Mouse (Mus musculus): ENCODE measurements around the gene Ssbp1. TPM values are rescaled to one million over a fixed set of nuclear protein-coding genes. Genes with fewer than 3 reads are reported as not detected.

The Ssbp1 gene
- polyA plus RNA-seq, 2 experiments from 2014 or later, result 109 to 114 TPM

DNA sequence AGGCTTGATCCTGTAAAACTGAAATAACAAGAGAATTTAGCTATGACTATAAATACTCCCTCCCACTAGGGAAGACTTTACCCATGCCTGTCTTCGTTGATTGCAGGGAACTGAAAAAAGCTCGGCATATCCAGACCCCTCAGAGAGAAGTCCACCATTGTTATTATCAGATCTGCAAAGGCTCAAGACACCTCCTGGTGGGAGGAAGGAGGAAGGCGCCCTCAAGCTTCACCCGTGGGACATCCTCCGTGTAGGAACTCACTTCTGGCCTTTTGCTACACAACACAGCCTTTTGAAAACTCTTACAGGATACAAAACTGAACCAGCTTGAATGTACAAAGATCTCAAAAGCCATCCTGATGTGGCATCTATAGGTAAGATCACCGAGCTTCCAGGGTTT, 5.4 kb upstream of the Ssbp1 start:
- no peak for ATAC-seq

DNA sequence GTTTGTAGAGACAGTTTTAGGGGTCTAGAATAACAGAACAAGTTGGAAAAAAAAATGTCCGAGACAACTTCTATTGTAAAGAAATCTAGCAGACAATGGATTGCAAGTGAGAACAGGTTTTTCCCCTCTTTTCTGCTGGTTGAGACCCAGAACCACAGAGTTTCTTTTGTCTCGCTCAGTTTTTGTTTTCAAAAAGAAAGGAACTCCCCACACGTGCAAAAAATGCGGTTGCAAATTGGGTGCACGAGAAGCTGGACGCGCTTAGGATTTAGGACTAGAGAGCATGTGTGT, 513 bp downstream of the Ssbp1 start:
- ATAC-seq, result no peak

DNA sequence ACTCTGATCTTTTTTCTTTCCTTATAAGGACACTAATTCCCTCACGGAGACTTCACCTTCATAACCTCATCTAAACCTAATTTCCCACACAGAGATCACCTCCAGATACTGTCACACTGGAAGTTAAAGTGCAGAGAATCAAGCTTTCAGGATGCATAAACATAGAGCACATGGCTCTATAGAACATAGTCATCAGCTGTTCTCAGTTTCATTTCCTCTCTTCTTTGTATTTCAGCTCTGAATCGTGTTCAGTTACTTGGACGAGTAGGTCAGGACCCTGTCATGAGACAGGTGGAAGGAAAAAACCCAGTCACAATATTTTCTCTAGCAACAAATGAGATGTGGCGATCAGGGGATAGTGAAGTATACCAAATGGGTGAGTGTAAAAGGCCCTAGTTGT, 5.0 kb downstream of the Ssbp1 start:
- ATAC-seq, result no peak

DNA sequence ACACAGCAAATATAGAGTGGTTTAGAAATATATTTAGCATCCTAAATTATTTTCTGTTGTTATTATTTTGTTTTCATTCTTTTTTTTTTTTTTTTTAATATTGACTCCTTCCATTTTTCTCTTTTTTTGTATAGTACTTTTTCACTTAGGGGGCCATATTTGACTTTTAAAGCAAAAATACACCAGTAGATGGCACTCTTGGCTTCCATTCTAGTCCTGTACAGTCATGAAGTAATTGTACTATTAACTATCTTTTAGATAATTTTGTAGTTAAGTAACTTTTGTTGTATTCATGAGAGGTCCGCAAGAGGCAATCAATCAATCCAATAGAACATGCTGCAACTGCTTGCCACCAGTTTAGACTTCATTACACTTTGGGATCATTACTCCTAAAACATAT, 8.6 kb downstream of the Ssbp1 start:
- ATAC-seq, result no peak

DNA sequence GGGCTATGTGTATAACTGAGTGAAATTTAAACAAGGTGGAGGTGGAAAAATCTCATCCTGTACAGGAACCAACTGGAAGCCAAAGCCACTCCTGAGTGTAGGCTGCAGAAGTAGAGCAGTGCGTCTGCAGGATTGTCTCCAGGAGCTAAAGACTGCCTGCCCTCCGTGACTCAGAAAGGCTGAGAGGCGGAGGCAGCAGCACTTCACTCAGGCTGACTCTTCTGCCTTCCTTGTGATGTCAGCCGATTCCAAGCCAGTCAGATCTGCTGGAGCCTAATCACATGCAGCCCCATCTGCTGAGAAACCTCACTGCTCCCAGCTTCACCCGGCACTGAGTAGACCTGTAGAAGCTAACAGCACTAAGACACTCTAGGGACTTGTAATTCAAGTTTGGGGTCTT, 11.2 kb downstream of the Ssbp1 start:
- no peak for ATAC-seq

DNA sequence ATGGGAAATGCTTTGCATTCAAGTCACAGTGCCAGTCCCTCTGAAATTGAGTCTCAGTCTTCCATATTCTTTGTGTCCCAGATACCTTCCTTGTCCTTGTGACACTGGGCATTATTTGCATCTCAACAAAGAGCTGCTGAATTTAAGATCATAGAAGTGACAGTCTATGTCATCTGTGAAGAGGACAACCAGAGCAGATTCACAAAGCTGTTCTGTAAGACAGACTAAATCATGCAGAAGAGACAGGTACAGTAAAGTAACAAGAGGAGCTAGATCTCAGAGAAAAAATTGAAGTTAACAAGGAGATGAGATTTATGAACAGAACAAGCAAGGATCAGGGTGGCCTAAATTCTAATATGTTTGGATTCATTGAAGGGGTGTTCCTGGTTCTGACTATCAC, 19.8 kb downstream of the Ssbp1 start, which contains the start of gene Tas2r137:
Gene Tas2r137, plus strand, starts transcription at position 301 of the 400 bp plus-strand sequence.
- ATAC-seq, result no peak

DNA sequence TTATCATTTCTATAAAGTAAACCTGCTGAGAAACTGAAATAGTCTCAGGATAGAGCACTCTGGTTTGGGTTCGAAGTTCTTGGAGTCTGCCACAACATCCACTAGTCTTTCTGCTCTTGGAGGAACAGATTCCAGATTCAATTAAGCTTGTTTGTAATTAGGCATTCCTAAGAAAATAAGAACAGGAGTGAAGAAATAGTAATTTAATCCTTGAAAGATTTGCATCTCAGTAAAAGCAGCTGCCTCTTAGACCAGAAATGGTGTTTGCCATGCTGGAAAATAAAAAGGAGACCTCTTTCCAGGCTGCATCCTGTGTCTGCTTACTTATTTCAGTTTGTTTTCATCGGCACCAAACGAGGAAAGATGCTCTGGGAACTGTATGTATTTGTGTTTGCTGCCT, 22.1 kb downstream of the Ssbp1 start, which contains the start of gene Tas2r108:
Gene Tas2r108, plus strand, starts transcription at position 301 of the 400 bp plus-strand sequence.
- no peak for ATAC-seq

DNA sequence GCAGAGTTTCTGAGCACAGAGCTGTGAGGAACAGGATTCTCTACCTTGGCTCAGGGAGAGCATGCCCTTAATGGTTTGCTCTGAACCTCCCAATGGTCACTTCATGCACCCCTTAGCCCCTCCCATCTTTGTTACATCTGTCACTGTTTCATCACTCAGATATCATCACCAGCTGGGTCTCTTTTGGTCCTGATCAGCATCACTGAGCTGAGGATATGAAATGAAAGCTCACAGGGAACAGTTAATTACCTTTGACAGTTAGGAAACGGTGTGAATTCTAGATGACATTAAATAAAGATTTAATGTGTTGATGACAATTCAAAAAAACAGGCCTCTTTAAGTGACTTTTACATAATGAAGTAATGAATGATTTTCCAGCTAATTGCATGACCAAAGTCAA, 48.3 kb downstream of the Ssbp1 start, which contains the start of gene Prss37:
Gene Prss37, minus strand, starts transcription at position 101 of the 400 bp plus-strand sequence.
- ATAC-seq, result no peak

Other genes with a start within 250 kb of the Ssbp1 start
- 10 to 100 TPM; 46.2 to 49.9 TPM for gene Agk, start 146.2 kb upstream of the Ssbp1 start, polyA plus RNA-seq (2017; shearing (Covaris generic))
- 1 to 10 TPM; 4.9 to 6.1 TPM for gene E330009J07Rik, start 35.2 kb upstream of the Ssbp1 start, polyA plus RNA-seq (2017; shearing (Covaris generic))
- gene Wee2, start 32.3 kb upstream of the Ssbp1 start, polyA plus RNA-seq (2017; shearing (Covaris generic)), result under 1 TPM; 0.15 TPM
- not detected for gene Tas2r137, start 19.9 kb downstream of the Ssbp1 start, polyA plus RNA-seq (2017; shearing (Covaris generic))
- not detected for gene Tas2r108, start 22.2 kb downstream of the Ssbp1 start, polyA plus RNA-seq (2017; shearing (Covaris generic))
- gene Prss37, start 48.2 kb downstream of the Ssbp1 start, polyA plus RNA-seq (2017; shearing (Covaris generic)), result 1 to 10 TPM in 1 of 2 experiments, not detected in 1; 2.5 TPM
- gene Olfr461, start 83.7 kb downstream of the Ssbp1 start, polyA plus RNA-seq (2017; shearing (Covaris generic)), result not detected
- not detected for gene Olfr460, start 98.1 kb downstream of the Ssbp1 start, polyA plus RNA-seq (2017; shearing (Covaris generic))
- gene Clec5a, start 114.5 kb downstream of the Ssbp1 start, polyA plus RNA-seq (2017; shearing (Covaris generic)), result not detected
- not detected for gene Tas2r138, start 142.0 kb downstream of the Ssbp1 start, polyA plus RNA-seq (2017; shearing (Covaris generic))
- not detected for gene Mgam, start 157.5 kb downstream of the Ssbp1 start, polyA plus RNA-seq (2017; shearing (Covaris generic))

All from activated CD4-positive, CD25-positive, alpha-beta regulatory T cell, adult 4 months (primary cell).